Mouse (Mus musculus) heart, embryonic 14.5 days (tissue): ENCODE results near the gene Apobec2. TPM values are rescaled to one million over a fixed set of nuclear protein-coding genes. Genes with fewer than 3 reads are reported as not detected.

Experiments used
- ATAC-seq: fragments of 200-750 bp; cut with Nextera tagmentation; 2 replicates; pipeline ENCODE4 v1.8.0; 2017; ENCODE audit warnings: low read depth, moderate TSS enrichment; ENCODE audit not compliant: insufficient number of reproducible peaks, insufficient read depth, low FRiP score
- H3K27ac ChIP-seq, 2 experiments: fragments of 200-500 bp in 1 of 2; fragments of 300-500 bp in 1 of 2; sonication (generic) in 1 of 2; replicated peaks in 1 of 2; 2 replicates each; pipeline ENCODE4 v1.5.1; 2012 to 2014; ENCODE audit warnings: low read depth in 2 of 2, low read length in 2 of 2, control low read depth in 1 of 2, mild to moderate bottlenecking in 1 of 2, mixed read lengths in 1 of 2; ENCODE audit not compliant: control insufficient read depth in 1 of 2, insufficient read depth in 1 of 2
- H3K27me3 ChIP-seq: fragments of 300-500 bp; sonication (generic); 2 replicates; pipeline ENCODE4 v1.6.1; 2014; ENCODE audit warnings: mild to moderate bottlenecking, low read length, control low read depth; ENCODE audit not compliant: control insufficient read depth, insufficient read depth
- H3K36me3 ChIP-seq: fragments of 300-500 bp; sonication (generic); 2 replicates; pipeline ENCODE4 v1.6.1; 2014; ENCODE audit warnings: mild to moderate bottlenecking, control low read depth, low read length, mixed read lengths; ENCODE audit not compliant: control insufficient read depth, insufficient read depth
- H3K4me1 ChIP-seq, 2 experiments: fragments of 200-500 bp in 1 of 2; fragments of 300-500 bp in 1 of 2; sonication (generic) in 1 of 2; 2 replicates each; pipeline ENCODE4 v1.6.1; 2012 to 2014; ENCODE audit warnings: low read length in 2 of 2, control low read depth in 1 of 2, mixed read lengths in 1 of 2; ENCODE audit not compliant: control insufficient read depth in 2 of 2, insufficient read depth in 2 of 2
- H3K4me2 ChIP-seq: fragments of 300-500 bp; sonication (generic); 2 replicates; pipeline ENCODE4 v1.6.1; 2014; ENCODE audit warnings: mild to moderate bottlenecking, low read length
- H3K4me3 ChIP-seq, 2 experiments: fragments of 200-500 bp in 1 of 2; fragments of 300-500 bp in 1 of 2; sonication (generic) in 1 of 2; 2 replicates each; pipeline ENCODE4 v1.5.1; 2012 to 2014; ENCODE audit warnings: low read length in 2 of 2, mild to moderate bottlenecking in 2 of 2, control low read depth in 1 of 2, low read depth in 1 of 2, moderate library complexity in 1 of 2; ENCODE audit not compliant: control insufficient read depth in 1 of 2, insufficient read depth in 1 of 2
- H3K9ac ChIP-seq: fragments of 300-500 bp; sonication (generic); 2 replicates; pipeline ENCODE4 v1.6.1; 2014; ENCODE audit warnings: mild to moderate bottlenecking, low read length
- H3K9me3 ChIP-seq: fragments of 300-500 bp; sonication (generic); 2 replicates; pipeline ENCODE4 v1.6.1; 2016; ENCODE audit warnings: low read length, control low read depth; ENCODE audit not compliant: control insufficient read depth
- WGBS: fragments of 180-500 bp; shearing (Covaris S2); extraction: QIAGEN DNeasy Blood & Tissue Kit; methylation state at CpG from one replicate; pipeline ENCODE4 v1.1.7; 2014; 5-methylcytosine and 5-hydroxymethylcytosine counted together
- polyA plus RNA-seq: library from polyadenylated mRNA; unstranded; fragments of >200 nt; fragmentation: Nextera tagmentation; extraction: Ambion mirVana; gene quantifications from 2 replicates; pipeline ENCODE4 v1.2.1, GENCODE M21; 2014

The Apobec2 gene
- polyA plus RNA-seq, 1 experiment from 2014 or later: 243 TPM

DNA sequence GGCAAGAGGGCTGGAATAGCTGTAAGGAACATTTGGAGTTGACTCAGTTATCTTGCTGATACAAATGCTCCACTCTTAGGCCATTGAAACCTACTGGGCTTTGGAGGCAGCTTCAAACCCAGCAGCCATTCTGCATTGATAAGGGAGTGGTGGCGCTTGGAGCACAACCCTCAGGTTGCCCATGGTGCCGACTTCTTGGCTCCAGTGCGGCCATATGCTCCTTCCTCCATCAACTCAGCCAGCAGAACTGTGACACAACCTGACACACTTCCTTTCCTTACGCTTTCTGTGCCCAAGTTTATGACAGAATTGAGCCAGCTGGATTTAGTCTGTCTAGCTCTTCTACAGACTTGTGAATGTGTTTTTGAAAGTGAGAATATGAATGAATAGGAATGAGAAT lies 25.6 kb downstream of the Apobec2 start:
- Histone ChIP-seq H3K9ac (0 out of 2 replicates have a peak overlapping the region, but pooled peaks have one; percentile 100), H3K4me3 (no peak overlapping the region), H3K4me2 (peak overlapping the region; percentile 81; the same call in 1 of the 2 replicates), H3K36me3 (peaks cover 9% of the 10 kb centered on the region), H3K4me1 (peaks cover 2 to 26% of the 10 kb centered on the region in 2 experiments; a peak in 2 of 4 replicates), H3K27ac (no peak overlapping the region), H3K9me3 (no peaks in the 10 kb centered on the region), H3K27me3 (no peaks in the 10 kb centered on the region)
- 51% methylated on average over 4 of the region's 4 CpGs for WGBS
- ATAC-seq: no peak

DNA sequence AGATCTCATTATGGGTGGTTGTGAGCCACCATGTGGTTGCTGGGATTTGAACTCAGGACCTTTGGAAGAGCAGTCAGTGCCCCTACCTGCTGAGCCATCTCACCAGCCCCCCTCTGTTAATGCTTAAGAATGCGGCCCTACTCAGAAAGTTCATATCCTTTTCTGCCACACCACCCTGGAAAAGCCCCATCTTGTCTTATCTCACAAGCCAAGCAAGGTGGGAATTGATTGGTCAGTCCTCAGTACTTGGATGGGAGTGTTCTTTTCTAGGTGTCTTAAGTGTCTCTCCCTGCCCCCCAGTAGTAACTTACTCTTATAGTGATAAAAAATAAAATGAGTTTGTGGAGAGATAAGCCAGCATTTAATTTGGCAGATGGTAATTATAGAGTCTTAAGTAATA lies 28.0 kb downstream of the Apobec2 start:
- no peak overlapping the region for H3K27ac ChIP-seq
- no peaks in the 10 kb centered on the region for H3K27me3 ChIP-seq
- 57% methylated on average over 1 of the region's 1 CpGs for WGBS
- no peak overlapping the region for H3K4me3 ChIP-seq
- peaks cover 5 to 24% of the 10 kb centered on the region in 2 experiments; a peak in 3 of 4 replicates for H3K4me1 ChIP-seq
- H3K4me2 ChIP-seq: no peak overlapping the region
- no peaks in the 10 kb centered on the region for H3K9me3 ChIP-seq
- H3K36me3 ChIP-seq: peaks cover 11% of the 10 kb centered on the region
- no peak for ATAC-seq
- H3K9ac ChIP-seq: no peak overlapping the region

- Histone ChIP-seq H3K4me2 (no peak overlapping the region), H3K9me3 (no peaks in the 10 kb centered on the region), H3K9ac (no peak overlapping the region), H3K36me3 (peaks cover 19% of the 10 kb centered on the region), H3K27me3 (no peaks in the 10 kb centered on the region), H3K27ac (no peak overlapping the region), H3K4me1 (peaks cover 5 to 24% of the 10 kb centered on the region in 2 experiments; a peak in 3 of 4 replicates), H3K4me3 (no peak overlapping the region)
- WGBS: 86% methylated on average over 2 of the region's 2 CpGs
- no peak for ATAC-seq
Measured at GRCm38 (mm10) chr17:48403848-48404247, 28.9 kb downstream of the Apobec2 start.

- peaks cover 30% of the 10 kb centered on the region for H3K36me3 ChIP-seq
- H3K4me1 ChIP-seq: peaks cover 5 to 18% of the 10 kb centered on the region in 2 experiments; a peak in 3 of 4 replicates
- no peak overlapping the region for H3K27ac ChIP-seq
- no peak overlapping the region for H3K4me3 ChIP-seq
- H3K4me2 ChIP-seq: no peak overlapping the region
- no peaks in the 10 kb centered on the region for H3K27me3 ChIP-seq
- 92% methylated on average over 3 of the region's 3 CpGs for WGBS
- no peak overlapping the region for H3K9ac ChIP-seq
- no peak for ATAC-seq
- no peaks in the 10 kb centered on the region for H3K9me3 ChIP-seq
Measured at GRCm38 (mm10) chr17:48402751-48403150, 30.0 kb downstream of the Apobec2 start.

DNA sequence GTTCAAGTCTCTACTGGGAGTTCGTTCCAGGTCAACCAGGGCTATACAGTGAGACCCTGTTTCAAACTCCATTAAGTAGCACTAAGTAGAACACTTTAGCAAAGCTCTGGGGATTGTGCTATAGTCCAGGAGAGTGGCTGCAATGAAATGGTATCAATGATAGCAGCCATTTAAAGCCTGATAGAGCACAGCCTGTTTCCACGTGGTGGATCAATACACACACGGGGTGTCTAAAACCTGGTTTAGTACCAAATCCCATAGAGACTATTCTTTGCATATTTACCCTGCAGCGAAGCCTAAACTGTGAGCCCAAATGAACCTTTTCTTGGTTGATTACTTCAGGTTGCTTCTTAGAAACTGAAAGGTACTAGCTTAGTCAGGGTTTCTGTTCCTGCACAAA lies 31.0 kb downstream of the Apobec2 start:
- Histone ChIP-seq H3K9ac (no peak overlapping the region), H3K4me3 (no peak overlapping the region), H3K36me3 (peaks cover 39% of the 10 kb centered on the region), H3K4me2 (no peak overlapping the region), H3K4me1 (peaks cover 4 to 10% of the 10 kb centered on the region in 2 experiments; a peak in 3 of 4 replicates), H3K9me3 (no peaks in the 10 kb centered on the region), H3K27me3 (no peaks in the 10 kb centered on the region), H3K27ac (no peak overlapping the region)
- ATAC-seq: no peak
- 92% methylated on average over 4 of the region's 4 CpGs for WGBS

DNA sequence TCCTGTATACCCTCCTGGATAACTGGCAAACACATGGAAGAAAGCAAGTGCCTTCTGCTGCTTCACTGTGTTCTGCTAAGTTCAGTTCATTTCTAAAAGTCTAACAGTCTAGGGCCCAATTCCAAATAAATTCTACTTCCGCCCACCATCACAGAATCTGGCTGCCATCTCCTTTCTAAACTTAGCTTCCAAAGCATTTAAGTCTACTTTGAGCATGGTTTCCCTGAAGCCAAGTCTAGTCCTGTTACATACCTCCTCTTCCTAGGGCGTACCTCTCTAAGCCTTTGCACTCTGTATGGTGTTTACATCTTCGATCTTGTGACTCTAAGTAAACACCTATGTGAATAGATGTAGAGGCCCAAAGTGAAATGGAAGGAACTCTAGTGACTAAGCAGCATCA lies 40.1 kb downstream of the Apobec2 start:
- H3K4me1 ChIP-seq: no peaks in the 10 kb centered on the region
- no peak for ATAC-seq
- no peak overlapping the region for H3K27ac ChIP-seq
- no peak overlapping the region for H3K4me3 ChIP-seq
- peaks cover 98% of the 10 kb centered on the region for H3K36me3 ChIP-seq
- H3K9ac ChIP-seq: no peak overlapping the region
- no peak overlapping the region for H3K4me2 ChIP-seq
- H3K9me3 ChIP-seq: no peaks in the 10 kb centered on the region
- no peaks in the 10 kb centered on the region for H3K27me3 ChIP-seq
- WGBS: 92% methylated on average over 3 of the region's 3 CpGs

DNA sequence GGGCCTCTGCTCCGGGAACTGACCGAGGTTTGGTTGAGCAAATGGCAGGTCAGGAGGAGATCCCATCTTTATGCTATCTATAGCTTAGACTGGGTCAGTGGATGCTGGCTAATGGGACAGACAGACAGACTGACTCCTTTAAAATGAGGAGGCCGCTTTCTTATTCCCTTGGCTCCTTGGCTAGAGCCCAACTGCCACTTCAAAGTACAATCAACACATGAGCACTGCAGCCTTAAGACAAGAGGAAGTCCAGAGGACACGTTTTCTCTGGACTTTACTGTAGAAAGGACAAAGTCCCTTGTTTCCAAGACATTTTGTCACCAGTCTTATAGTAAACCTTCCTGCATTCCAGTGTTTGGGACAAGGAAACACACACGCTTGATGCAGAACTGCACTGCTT lies 41.3 kb downstream of the Apobec2 start:
- ATAC-seq: no peak
- Histone ChIP-seq H3K27ac (no peak overlapping the region), H3K4me3 (no peak overlapping the region), H3K9me3 (no peaks in the 10 kb centered on the region), H3K4me2 (no peak overlapping the region), H3K36me3 (peaks cover 99% of the 10 kb centered on the region), H3K9ac (no peak overlapping the region), H3K4me1 (no peaks in the 10 kb centered on the region), H3K27me3 (no peaks in the 10 kb centered on the region)
- 77% methylated on average over 5 of the region's 5 CpGs for WGBS

DNA sequence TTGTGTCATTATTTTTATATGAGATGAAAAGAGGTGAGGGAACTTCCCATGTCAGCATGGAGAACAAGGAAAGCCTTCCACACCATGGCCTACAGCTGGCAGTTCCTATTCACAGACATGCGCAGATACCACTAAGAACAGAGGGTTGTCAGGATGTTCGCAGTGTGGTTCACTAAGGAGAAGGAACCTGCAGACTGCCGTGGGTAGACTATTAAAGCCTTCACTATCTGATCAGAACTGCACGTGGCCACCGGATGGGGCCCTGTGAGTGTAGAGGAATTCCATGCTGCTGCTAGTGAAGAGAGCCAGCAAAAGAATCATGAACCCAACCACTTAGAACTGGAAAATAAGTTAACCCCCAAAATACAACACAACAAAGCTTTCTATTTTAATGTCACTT lies 43.3 kb downstream of the Apobec2 start:
- WGBS: 58% methylated on average over 5 of the region's 5 CpGs
- H3K4me2 ChIP-seq: no peak overlapping the region
- no peak overlapping the region for H3K4me3 ChIP-seq
- no peak for ATAC-seq
- no peaks in the 10 kb centered on the region for H3K4me1 ChIP-seq
- H3K9ac ChIP-seq: no peak overlapping the region
- peaks cover 85% of the 10 kb centered on the region for H3K36me3 ChIP-seq
- H3K27ac ChIP-seq: no peak overlapping the region
- H3K27me3 ChIP-seq: no peaks in the 10 kb centered on the region
- H3K9me3 ChIP-seq: no peaks in the 10 kb centered on the region
